Mouse (Mus musculus) CH12.LX (cell line): Measurements from ENCODE around the gene Tbc1d10a. TPM values are rescaled to one million over a fixed set of nuclear protein-coding genes. Genes with fewer than 3 reads are reported as not detected.
A peak's percentile ranks its signal among the peaks of the same experiment; 100 is the strongest.

Experiments used
- DNase-seq: peaks from one replicate; pipeline ENCODE4 v3.0.0-alpha.2; 2013; ENCODE audit errors: extremely low read depth
- H3K27ac ChIP-seq: 2 replicates; pipeline ENCODE4 v1.5.1; 2012; ENCODE audit warnings: low read depth, mild to moderate bottlenecking, control low read depth, moderate library complexity; ENCODE audit not compliant: insufficient read depth
- H3K27me3 ChIP-seq: replicated peaks from 2 replicates; pipeline ENCODE3; 2012; ENCODE audit warnings: inconsistent platforms
- H3K36me3 ChIP-seq, 2 experiments: replicated peaks in 1 of 2; 2 replicates each; pipeline versions ENCODE3 to v1.6.1; 2012; ENCODE audit warnings: inconsistent platforms in 1 of 2, low read length in 1 of 2, mild to moderate bottlenecking in 1 of 2, mixed read lengths in 1 of 2, moderate library complexity in 1 of 2; ENCODE audit not compliant: control insufficient read depth in 1 of 2, insufficient read depth in 1 of 2
- H3K4me1 ChIP-seq, 2 experiments: 2 replicates each; pipeline ENCODE4 v1.6.1; 2012; ENCODE audit warnings: inconsistent platforms in 1 of 2, moderate library complexity in 1 of 2; ENCODE audit not compliant: insufficient read depth in 2 of 2, control insufficient read depth in 1 of 2
- H3K4me2 ChIP-seq: 2 replicates; pipeline ENCODE4 v1.6.1; 2012; ENCODE audit warnings: low read depth, mild to moderate bottlenecking, control low read depth; ENCODE audit not compliant: poor library complexity, insufficient read depth, severe bottlenecking
- H3K4me3 ChIP-seq, 3 experiments: fragments of 150-350 bp in 1 of 3; sonication (generic) in 1 of 3; replicated peaks in 1 of 3; 2 replicates each; pipeline versions ENCODE3 to v1.5.1; 2011 to 2012; ENCODE audit warnings: low read depth in 2 of 3, low read length in 2 of 3, mild to moderate bottlenecking in 2 of 3, moderate library complexity in 2 of 3, control low read depth in 1 of 3, improper control_type of control experiment in 1 of 3, inconsistent platforms in 1 of 3, mixed read lengths in 1 of 3; ENCODE audit not compliant: poor library complexity in 1 of 3
- H3K79me2 ChIP-seq: replicated peaks from 2 replicates; pipeline ENCODE4 v1.6.1; 2012; ENCODE audit warnings: mild to moderate bottlenecking, moderate library complexity; ENCODE audit not compliant: control insufficient read depth, poor library complexity, insufficient read depth, severe bottlenecking; ENCODE audit errors: extremely low read depth
- H3K9ac ChIP-seq: 2 replicates; pipeline ENCODE4 v1.6.1; 2012; ENCODE audit warnings: low read depth, mild to moderate bottlenecking, control low read depth, moderate library complexity; ENCODE audit not compliant: insufficient read depth
- H3K9me3 ChIP-seq: replicated peaks from 2 replicates; pipeline ENCODE3; 2012; ENCODE audit warnings: low read length, inconsistent platforms, mixed read lengths
- BHLHE40 ChIP-seq: IDR thresholded peaks from 2 replicates; pipeline ENCODE4 v1.6.1; 2011; ENCODE audit warnings: mild to moderate bottlenecking, low read depth, low read length, improper control_type of control experiment
- CHD1 ChIP-seq: IDR thresholded peaks from 2 replicates; pipeline ENCODE4 v1.6.1; 2012; ENCODE audit warnings: low read depth, low read length, improper control_type of control experiment, inconsistent platforms
- CTCF ChIP-seq, 2 experiments: IDR thresholded peaks in 1 of 2; conservative IDR thresholded peaks in 1 of 2; 2 replicates each; pipeline ENCODE4 v1.5.1; 2011 to 2012; ENCODE audit warnings: low read depth in 2 of 2, low read length in 2 of 2, improper control_type of control experiment in 1 of 2, inconsistent platforms in 1 of 2, mild to moderate bottlenecking in 1 of 2, moderate library complexity in 1 of 2
- E2F4 ChIP-seq: IDR thresholded peaks from 2 replicates; pipeline ENCODE4 v1.6.1; 2011; ENCODE audit warnings: low read depth, low read length, improper control_type of control experiment; ENCODE audit not compliant: insufficient replicate concordance
- ELF1 ChIP-seq: IDR thresholded peaks from 2 replicates; pipeline ENCODE4 v1.6.1; 2014; ENCODE audit warnings: low read depth, mild to moderate bottlenecking, inconsistent platforms, low read length, improper control_type of control experiment
- GABPA ChIP-seq: IDR thresholded peaks from 2 replicates; pipeline ENCODE4 v1.6.1; 2012; ENCODE audit warnings: low read depth, low read length, improper control_type of control experiment, inconsistent platforms; ENCODE audit not compliant: insufficient replicate concordance
- HCFC1 ChIP-seq: IDR thresholded peaks from 2 replicates; pipeline ENCODE4 v1.6.1; 2012; ENCODE audit warnings: low read depth, mild to moderate bottlenecking, inconsistent platforms, low read length, improper control_type of control experiment
- JUN ChIP-seq: IDR thresholded peaks from 2 replicates; pipeline ENCODE4 v1.6.1; 2011; ENCODE audit warnings: low read depth, mild to moderate bottlenecking, low read length, improper control_type of control experiment, moderate library complexity; ENCODE audit not compliant: insufficient read depth
- KAT2A ChIP-seq: IDR thresholded peaks from 2 replicates; pipeline ENCODE4 v1.6.1; 2012; ENCODE audit warnings: low read length, improper control_type of control experiment, inconsistent platforms; ENCODE audit not compliant: insufficient replicate concordance
- MAFK ChIP-seq: IDR thresholded peaks from 2 replicates; pipeline ENCODE4 v1.6.1; 2011; ENCODE audit warnings: low read length, improper control_type of control experiment; ENCODE audit not compliant: insufficient replicate concordance
- MAZ ChIP-seq: IDR thresholded peaks from 2 replicates; pipeline ENCODE4 v1.6.1; 2012; ENCODE audit warnings: low read depth, mild to moderate bottlenecking, inconsistent platforms, low read length, improper control_type of control experiment, moderate library complexity
- MXI1 ChIP-seq: IDR thresholded peaks from 2 replicates; pipeline ENCODE4 v1.6.1; 2011; ENCODE audit warnings: mild to moderate bottlenecking, low read depth, low read length, improper control_type of control experiment
- MYC ChIP-seq: IDR thresholded peaks from 2 replicates; pipeline ENCODE4 v1.6.1; 2011; ENCODE audit warnings: low read depth, mild to moderate bottlenecking, improper control_type of control experiment, low read length
- NELFE ChIP-seq: IDR thresholded peaks from 2 replicates; pipeline ENCODE4 v1.6.1; 2011; ENCODE audit warnings: low read depth, low read length, improper control_type of control experiment
- RAD21 ChIP-seq: IDR thresholded peaks from 2 replicates; pipeline ENCODE4 v1.6.1; 2011; ENCODE audit warnings: low read depth, mild to moderate bottlenecking, low read length, improper control_type of control experiment, moderate library complexity
- RCOR1 ChIP-seq: conservative IDR thresholded peaks from 2 replicates; pipeline ENCODE4 v1.6.1; 2012; ENCODE audit warnings: low read depth, mild to moderate bottlenecking, inconsistent platforms, low read length, improper control_type of control experiment
- SIN3A ChIP-seq: IDR thresholded peaks from 2 replicates; pipeline ENCODE4 v1.6.1; 2012; ENCODE audit warnings: low read length, improper control_type of control experiment, inconsistent platforms
- SMC3 ChIP-seq: IDR thresholded peaks from 2 replicates; pipeline ENCODE4 v1.6.1; 2011; ENCODE audit warnings: low read depth, low read length, improper control_type of control experiment
- TCF12 ChIP-seq: IDR thresholded peaks from 2 replicates; pipeline ENCODE4 v1.6.1; 2014; ENCODE audit warnings: low read depth, mild to moderate bottlenecking, inconsistent platforms, low read length, improper control_type of control experiment
- UBTF ChIP-seq: IDR thresholded peaks from 2 replicates; pipeline ENCODE4 v1.6.1; 2012; ENCODE audit warnings: low read depth, mild to moderate bottlenecking, inconsistent platforms, low read length, improper control_type of control experiment, moderate library complexity
- ZC3H11A ChIP-seq: IDR thresholded peaks from 2 replicates; pipeline ENCODE4 v1.6.1; 2012; ENCODE audit warnings: low read depth, mild to moderate bottlenecking, inconsistent platforms, low read length, improper control_type of control experiment
- ZKSCAN1 ChIP-seq: IDR thresholded peaks from 2 replicates; pipeline ENCODE4 v1.6.1; 2012; ENCODE audit warnings: low read depth, inconsistent platforms, low read length, improper control_type of control experiment, borderline replicate concordance
- ZMIZ1 ChIP-seq: IDR thresholded peaks from 2 replicates; pipeline ENCODE4 v1.6.1; 2012; ENCODE audit warnings: low read depth, mild to moderate bottlenecking, inconsistent platforms, low read length, improper control_type of control experiment
- ZNF384 ChIP-seq: IDR thresholded peaks from 2 replicates; pipeline ENCODE4 v1.6.1; 2012; ENCODE audit warnings: low read depth, low read length, improper control_type of control experiment, inconsistent platforms
- dilution Hi-C: fragments of 300-500 bp; cut with MboI; formaldehyde crosslinking; loops from 2 replicates; pipeline ENCODE4 v1.14.3; 2020; ENCODE audit warnings: low sequenced_read_pairs; ENCODE audit not compliant: extremely low pct_unique_long_range_greater_than_20kb, extremely low pct_ligation_motif_present
- in situ Hi-C: fragments of 300-500 bp; cut with MboI; formaldehyde crosslinking; loops from 3 replicates; pipeline ENCODE4 v1.14.3; 2019; ENCODE audit warnings: low sequenced_read_pairs, low pct_ligation_motif_present, low pct_unique_long_range_greater_than_20kb, mixed read lengths
- polyA plus RNA-seq: library from polyadenylated mRNA; unstranded; fragments of >175 nt; gene quantifications from 2 replicates; pipeline ENCODE4 v1.2.1, GENCODE M21; 2012; ENCODE audit warnings: low read depth; ENCODE audit not compliant: insufficient read length
- total RNA-seq, 2 experiments: library from RNA; depleted of rRNA; stranded (reverse); fragments of 300-350 nt in 1 of 2; fragments of >200 nt in 1 of 2; gene quantifications; 2 replicates each; pipeline ENCODE4 v1.2.3; 2012 to 2014

Gene Tbc1d10a
- total and polyA plus RNA-seq, 3 experiments = 30.3 to 33.9 (median 33.5) TPM

- TF ChIP-seq MAFK (no peak), BHLHE40 (peak; percentile 60), NELFE (no peak)
- H3K36me3 ChIP-seq = no peaks in the 10 kb centered on the region
- H3K27ac ChIP-seq = no peak overlapping the region
- no peak overlapping the region for H3K4me2 ChIP-seq
- no peak for DNase-seq
- H3K9ac ChIP-seq = no peak overlapping the region
- no peaks in the 10 kb centered on the region for H3K27me3 ChIP-seq
- dilution Hi-C loops (no loop called here), in situ Hi-C loops (no loop called here)
- H3K4me1 ChIP-seq = peaks cover 10 to 39% of the 10 kb centered on the region in 2 experiments
- no peak overlapping the region for H3K4me3 ChIP-seq
- no peaks in the 10 kb centered on the region for H3K79me2 ChIP-seq
- H3K9me3 ChIP-seq = peaks cover 3% of the 10 kb centered on the region
Measured at GRCm38 (mm10) chr11:4249151-4249550, 62.6 kb downstream of the Tbc1d10a start.

- Histone ChIP-seq H3K9ac (no peak overlapping the region), H3K9me3 (peaks cover 3% of the 10 kb centered on the region), H3K27ac (no peak overlapping the region), H3K79me2 (no peaks in the 10 kb centered on the region), H3K4me1 (peaks cover 10 to 39% of the 10 kb centered on the region in 2 experiments), H3K4me2 (no peak overlapping the region), H3K4me3 (no peak overlapping the region), H3K36me3 (no peaks in the 10 kb centered on the region), H3K27me3 (no peaks in the 10 kb centered on the region)
- TF ChIP-seq BHLHE40 (no peak), MYC (no peak), E2F4 (no peak), MXI1 (no peak), ZKSCAN1 (no peak), HCFC1 (no peak), CTCF (conservative IDR thresholded peaks at IDR 0.05 in 1 of 2, IDR thresholded peaks at IDR 0.05 in 1 of 2; ENCODE audit: low read depth in 2 of 2, low read length in 2 of 2) (no peak), JUN (no peak), TCF12 (no peak)
- dilution Hi-C loops = no loop called here
- no peak for DNase-seq
- in situ Hi-C loops = loop anchor here (25.0 kb wide), 1 partner anchor 587 kb away; the partner anchor contains the start of gene Nf2
Measured at GRCm38 (mm10) chr11:4250290-4250689, 63.7 kb downstream of the Tbc1d10a start.

- no peaks in the 10 kb centered on the region for H3K27me3 ChIP-seq
Measured at GRCm38 (mm10) chr11:4251376-4251775, 64.8 kb downstream of the Tbc1d10a start.

More at GRCm38 (mm10) chr11:4251376-4251775, 64.8 kb downstream of the Tbc1d10a start:
- DNase-seq = no peak
- H3K79me2 ChIP-seq = no peaks in the 10 kb centered on the region
- H3K9me3 ChIP-seq = peaks cover 3% of the 10 kb centered on the region
- in situ Hi-C loops = loop anchor here (25.0 kb wide), 1 partner anchor 586 kb away; the partner anchor contains the start of gene Nf2
- no peak overlapping the region for H3K27ac ChIP-seq
- no peak overlapping the region for H3K4me3 ChIP-seq
- H3K36me3 ChIP-seq = no peaks in the 10 kb centered on the region
- H3K4me2 ChIP-seq = no peak overlapping the region
- no peak for TF ChIP-seq SMC3
- TF ChIP-seq CHD1 = no peak
- no peak for TF ChIP-seq SIN3A
- no peak for TF ChIP-seq GABPA
- no peak for TF ChIP-seq ZC3H11A
- TF ChIP-seq RCOR1 = no peak
- TF ChIP-seq CTCF (conservative IDR thresholded peaks at IDR 0.05 in 1 of 2, IDR thresholded peaks at IDR 0.05 in 1 of 2; ENCODE audit: low read depth in 2 of 2, low read length in 2 of 2) = no peak
- TF ChIP-seq E2F4 = no peak
- TF ChIP-seq ZMIZ1 = no peak
- TF ChIP-seq MAZ = no peak
- TF ChIP-seq BHLHE40 = no peak
- TF ChIP-seq KAT2A = no peak
- no peak for TF ChIP-seq ZNF384
- no peak for TF ChIP-seq RAD21
- no peak for TF ChIP-seq MXI1
- TF ChIP-seq HCFC1 = no peak
- TF ChIP-seq UBTF = no peak
- no peak for TF ChIP-seq ELF1
- TF ChIP-seq, all 38 proteins: peak for 0
- dilution Hi-C loops = no loop called here
- Histone ChIP-seq H3K9ac (no peak overlapping the region), H3K4me1 (peaks cover 10 to 39% of the 10 kb centered on the region in 2 experiments)
